Mouse (Mus musculus) spleen, postnatal 14 days (tissue): Measurements from ENCODE around the gene Runx1.

Experiments
- DNase-seq, 2 experiments: peaks; one replicate each; pipeline ENCODE4 v3.0.0; 2021 to 2022; ENCODE audit warnings: low spot score in 2 of 2

The Runx1 gene

DNA sequence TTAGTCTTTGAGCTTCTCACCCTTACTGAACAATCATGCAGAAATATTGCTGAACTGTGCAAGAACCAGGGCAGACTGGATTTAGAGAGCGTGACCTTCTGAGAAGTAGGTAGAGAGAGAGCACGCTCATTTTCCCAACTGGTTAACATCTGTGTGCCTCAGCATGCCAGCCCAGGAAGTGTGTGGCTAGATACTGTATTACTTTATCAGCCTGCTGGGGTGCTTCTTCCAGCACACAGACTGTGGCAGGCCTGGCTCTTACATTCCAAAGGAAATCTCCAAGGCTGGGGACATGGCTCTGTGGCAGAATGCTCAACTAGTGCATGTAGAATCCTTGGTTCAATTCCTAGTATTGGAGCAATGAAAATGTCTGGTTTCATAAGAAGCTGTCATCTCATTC, 78.9 kb downstream of the Runx1 start:
- no peak for DNase-seq

DNA sequence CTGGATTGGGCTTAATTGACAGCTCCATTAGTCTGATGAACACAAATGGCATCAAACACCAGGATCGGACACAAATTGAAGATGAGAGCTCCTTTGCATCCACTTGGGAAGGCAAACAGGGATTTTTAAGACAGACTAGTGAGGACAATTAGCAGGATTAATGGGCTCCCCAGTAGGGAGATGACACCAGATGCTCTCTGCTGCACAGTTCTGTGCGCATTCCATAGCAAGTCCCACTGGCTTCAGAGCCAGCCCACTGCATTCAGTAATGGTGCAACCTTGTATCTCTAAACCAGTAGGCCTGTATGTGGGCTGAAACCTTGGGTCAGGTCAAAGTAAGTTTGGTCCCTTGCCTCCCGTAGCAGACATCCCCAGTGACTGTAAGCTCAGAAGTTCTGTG, 80.7 kb downstream of the Runx1 start:
- no peak for DNase-seq

DNA sequence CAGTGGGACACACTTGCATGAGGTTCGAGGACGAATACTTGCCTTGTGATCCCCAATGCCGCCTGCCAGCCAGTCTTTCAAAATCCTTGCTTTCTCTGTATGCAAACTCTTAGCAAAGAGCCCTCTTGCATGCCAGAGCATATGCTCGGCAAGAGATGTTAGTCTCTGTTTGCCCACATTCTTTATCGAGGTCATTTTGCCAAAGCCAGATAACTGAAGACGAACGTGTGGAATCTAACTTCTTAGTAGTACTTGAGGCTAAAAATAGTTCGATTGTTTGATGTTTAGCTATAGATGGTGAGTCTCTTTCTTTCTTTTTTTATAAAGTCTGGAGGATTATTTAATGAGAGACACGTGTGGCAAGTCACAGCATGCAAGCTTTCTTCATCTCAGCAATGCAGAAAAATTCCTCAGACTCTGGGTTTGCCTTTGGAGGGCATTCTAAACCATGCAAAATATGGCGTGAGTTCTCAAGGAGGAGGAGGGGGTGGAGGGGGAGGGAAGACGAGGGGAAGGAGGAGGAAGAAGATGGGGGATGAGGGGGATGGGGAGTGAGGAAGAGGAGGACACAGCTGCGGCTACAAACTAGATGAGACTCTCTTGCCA, 81.7 kb downstream of the Runx1 start:
- DNase-seq, result no peak

DNA sequence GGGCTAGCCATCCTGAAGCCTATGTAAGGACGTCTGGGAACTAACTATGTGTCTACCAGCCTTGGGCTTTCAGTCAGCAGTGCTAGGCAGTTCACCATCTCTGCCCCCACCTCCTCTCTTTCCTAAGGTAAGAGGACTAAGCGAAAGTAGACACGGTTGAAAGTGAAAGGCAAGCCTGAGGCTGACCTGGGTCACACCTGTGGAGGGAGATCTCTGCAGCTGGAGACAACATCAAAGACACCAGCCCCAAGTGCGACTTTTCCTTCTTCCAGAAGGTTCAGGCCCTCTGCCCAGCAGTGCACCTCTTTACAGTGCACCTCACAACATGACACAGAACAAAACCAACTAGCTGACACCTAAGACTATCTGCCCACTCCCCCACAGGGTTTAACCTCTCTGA, 82.2 kb downstream of the Runx1 start:
- no peak for DNase-seq

DNA sequence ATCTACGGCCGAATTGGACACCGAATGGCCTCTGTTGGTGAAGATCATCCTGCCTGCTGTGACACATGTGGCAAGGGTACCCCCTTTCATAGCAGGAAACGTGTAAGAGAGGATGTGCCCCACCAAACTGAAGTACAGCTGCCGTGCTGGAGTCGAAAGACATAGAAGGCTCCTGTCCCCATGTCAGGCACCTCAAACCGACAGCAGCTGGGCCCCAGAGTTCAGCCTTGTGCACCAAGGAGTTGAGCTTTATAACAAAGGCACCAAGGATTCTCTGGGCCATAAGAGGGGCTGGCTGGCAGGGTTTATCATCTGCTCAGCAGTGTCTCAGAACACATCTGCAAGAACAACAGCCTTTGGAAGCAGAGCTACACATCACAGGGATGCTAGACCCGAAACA, 84.6 kb downstream of the Runx1 start:
- DNase-seq, result no peak

DNA sequence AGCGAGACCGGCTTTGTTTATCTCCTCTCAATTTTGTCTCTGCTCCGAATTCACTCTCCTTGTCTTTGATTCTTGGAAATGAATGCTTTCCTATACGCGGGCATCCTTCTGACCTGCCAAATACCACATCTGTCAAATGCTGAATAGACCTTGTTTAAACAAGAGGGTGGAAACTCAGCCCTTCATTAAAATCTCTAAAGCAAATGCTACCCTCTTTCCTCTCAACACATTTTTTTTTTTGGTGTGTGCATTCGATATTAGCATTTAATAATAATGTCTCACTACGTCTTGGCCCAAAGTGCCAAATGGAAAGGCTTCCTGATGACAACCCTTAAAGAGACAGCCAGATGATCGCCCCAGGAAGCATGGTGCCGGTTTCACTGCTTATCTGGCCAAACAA, 85.4 kb downstream of the Runx1 start:
- no peak for DNase-seq

DNA sequence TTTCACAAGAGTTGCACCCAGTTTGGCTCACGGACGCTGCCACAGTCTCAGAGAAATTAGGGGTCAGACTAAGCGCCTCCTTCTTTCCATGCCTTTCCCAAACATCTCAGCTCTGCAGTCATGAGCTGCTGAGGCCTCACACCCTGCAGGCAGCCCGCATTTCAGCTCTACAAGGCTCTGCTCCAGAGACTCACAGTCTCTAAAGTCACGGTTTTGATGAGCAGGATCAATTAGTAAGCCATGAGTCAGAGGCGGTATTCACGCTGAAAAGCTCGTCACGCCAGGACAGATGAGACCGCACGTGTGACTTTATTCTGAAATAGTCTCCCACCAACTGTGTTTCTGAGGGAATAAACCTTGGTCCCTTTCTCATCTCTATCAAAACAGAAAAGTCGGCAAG, 86.0 kb downstream of the Runx1 start:
- no peak for DNase-seq

DNA sequence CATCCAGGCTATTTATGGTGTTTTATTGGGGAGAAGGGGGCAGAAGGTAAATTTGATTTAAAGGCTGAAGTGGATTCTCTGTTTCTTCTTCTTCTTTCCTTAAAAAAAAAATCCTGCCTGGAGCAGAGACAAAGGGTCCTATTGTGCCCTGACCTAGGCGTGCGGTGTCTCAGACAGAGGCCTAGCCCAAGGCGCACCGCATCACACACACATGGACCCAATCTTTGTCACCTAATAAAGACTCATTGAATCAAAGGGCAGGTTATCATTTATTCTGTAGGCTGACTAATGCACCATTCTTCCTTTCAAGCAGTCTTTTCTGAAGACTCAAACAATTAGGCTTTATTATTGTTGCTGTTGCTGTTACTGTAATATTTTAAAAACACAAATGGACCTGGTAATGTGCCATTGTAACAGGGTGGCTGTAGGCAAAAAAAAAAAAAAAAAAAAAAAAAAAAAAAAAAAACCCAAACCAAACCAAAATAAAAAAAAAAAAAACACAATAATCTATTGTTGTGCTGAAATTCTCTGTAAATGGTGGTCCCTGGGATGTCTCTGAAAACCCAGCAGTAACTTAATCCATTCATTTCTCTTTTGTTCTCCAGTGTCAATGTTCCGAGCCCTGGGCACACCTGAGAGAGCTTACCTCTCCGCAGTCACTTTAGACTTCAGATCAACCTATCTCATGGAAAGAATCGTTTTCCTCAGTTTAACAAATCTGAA, 86.7 kb downstream of the Runx1 start:
- DNase-seq, result no peak

DNA sequence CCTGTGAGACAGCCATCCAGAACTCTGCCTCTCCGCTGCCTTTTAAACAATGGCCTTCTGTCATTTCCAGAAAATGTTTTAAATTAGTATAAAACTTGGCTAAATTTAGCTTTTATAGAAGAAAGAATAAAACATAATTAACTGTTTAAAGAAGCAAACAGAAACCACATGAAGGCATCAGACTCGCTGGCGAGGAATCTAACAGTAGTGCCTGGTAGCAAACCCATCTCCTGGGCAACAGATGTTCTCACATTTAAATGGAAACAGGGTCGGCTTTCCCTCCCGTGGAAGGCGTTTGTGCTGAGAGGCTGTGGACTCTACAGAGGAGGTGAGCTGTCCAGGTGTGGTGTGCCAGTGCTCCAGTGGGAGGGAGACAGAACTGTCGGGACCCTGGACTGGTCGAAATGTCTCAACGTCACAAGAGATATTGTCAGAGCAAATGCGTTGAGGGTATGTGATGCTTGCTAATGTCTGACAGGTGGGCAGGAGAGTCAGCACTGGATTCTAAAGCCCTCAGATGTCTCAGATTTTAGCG, 87.4 kb downstream of the Runx1 start:
- DNase-seq, result no peak

DNA sequence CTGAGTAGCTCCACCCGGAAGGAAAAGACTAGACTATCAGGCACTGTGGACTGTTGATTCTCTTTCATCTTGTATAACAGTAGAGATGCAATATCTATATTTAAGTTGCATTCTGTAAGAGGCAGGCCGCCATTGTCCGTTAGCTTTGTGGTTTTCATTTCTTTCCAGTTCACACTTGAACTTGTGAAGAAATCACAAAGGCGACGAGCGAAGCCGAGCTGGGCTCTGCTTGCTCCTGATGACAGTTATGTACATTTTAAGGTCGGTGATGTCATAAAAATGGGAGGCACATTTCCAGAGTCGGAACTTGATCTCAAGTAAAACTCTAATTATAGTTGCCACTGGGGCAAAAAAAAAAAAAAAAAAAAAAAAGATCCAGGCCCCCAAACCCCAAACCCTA, 99.1 kb downstream of the Runx1 start:
- DNase-seq, result no peak

DNA sequence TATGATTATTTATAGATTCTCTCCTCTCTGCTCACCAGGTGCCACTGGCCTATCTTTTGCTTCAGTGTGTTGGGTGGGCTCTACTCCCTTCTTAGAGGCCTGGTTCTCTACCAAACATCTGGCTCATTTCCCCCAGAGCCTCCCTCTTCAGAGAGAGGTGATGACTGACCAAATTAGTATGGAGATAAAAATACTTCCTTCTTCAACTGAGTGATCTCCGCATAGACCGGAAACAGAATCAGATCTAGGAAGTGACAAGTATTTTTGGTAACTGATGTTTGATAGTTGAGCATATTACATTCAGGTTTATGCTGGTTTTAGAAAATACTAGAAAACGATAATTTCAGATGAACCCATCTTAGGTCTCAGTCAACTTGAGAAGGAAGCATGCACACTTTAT, 101.4 kb downstream of the Runx1 start:
- DNase-seq, result no peak

DNA sequence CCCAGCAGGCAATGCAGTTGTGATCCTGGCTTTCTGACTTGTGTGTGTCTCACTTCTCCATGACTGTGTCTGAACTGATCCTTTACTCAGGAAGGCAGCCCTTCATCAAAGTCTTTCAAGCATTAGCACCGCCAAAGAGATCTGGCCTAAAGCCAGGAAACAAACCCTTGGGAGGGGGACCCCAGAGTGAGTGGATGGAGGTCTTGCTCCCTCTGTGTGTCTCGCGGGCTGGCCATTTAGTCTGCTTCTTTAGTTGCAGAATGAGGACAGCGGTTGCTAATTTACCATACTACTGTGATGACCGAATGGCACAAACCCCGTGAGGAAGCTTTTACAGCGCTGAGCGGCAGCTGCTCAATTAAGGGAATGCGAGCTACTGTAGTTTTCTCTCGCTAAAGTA, 105.3 kb downstream of the Runx1 start:
- DNase-seq, result no peak

DNA sequence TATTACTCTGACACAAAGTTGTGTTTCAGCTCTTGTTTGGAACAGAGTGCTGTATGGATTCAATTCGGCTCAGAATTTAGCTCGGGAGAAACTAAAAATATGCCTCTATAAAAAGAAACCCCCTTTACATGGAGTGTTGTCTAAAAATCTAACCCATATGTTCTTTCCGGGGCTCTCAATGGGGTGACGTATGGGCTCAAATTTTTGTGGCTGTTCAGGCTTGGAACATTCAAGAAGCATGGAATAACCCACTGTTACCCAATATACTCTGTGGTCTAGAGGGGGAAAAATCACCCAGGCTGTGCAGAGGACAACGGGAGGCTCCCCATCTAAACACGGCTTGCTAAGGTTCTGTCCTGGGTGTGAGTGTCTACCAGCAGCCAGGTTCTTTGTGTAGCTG, 106.2 kb downstream of the Runx1 start:
- no peak for DNase-seq

DNA sequence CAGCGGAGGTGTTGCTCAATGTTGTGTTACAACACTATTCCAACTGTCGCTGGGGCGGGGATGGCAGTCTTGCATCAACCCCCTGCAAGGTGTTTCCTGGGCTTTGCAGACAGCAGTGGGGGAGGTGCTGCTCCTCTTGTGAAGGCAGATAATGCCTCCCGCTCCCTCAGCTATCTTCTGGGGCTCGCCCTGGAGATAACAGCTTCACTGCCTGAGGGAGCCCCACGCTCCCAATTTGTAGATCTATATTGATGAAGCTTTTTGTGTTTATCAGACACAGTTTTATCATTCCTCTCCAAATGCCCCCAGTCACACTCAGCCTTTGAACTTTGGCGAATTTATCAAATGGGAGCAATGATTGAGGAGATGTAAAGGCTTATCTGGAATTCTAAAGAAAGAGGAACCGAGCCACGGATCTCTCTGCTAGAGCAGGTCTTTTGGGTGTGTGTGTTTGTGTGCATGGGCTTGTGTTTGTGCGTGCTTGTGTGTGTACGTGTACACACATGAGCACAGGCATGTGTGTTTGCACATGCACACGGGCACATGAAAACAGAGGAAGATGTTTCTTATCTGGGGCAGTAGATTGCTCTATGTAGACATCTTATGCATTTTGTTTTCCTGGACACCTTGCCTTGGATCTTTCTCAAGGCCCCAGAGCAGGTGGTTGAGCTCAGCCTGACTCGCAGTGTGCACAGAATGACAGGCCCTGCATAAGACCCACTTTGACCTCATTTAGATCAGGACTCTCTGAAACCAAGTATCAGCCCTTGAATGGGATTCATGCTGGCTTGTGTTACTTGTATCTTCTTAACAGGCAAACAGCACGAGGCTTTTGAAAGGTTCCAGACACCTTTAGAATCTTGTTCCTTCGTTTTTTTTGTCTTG, 110.1 kb downstream of the Runx1 start:
- peak; percentile 12 to 32 for DNase-seq

DNA sequence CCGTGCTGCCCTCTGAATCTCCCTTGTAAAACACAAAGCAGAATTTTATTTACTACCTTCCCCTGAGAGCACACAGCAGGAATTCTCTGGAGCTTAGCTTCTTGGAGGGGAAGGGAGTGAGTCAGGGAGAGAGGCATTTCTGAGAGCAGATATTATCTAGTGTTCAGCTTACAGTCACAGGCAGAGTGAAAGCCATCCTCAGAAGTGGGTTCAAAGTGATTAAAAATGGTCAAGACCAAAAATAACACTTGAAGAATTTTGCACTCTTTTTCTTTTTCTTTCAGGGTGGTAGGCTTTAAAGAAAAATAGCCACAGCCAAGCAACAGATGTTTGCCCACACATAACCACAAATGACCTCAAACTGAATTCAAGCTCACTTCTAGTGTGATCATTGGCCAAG, 115.8 kb downstream of the Runx1 start:
- DNase-seq, result no peak

DNA sequence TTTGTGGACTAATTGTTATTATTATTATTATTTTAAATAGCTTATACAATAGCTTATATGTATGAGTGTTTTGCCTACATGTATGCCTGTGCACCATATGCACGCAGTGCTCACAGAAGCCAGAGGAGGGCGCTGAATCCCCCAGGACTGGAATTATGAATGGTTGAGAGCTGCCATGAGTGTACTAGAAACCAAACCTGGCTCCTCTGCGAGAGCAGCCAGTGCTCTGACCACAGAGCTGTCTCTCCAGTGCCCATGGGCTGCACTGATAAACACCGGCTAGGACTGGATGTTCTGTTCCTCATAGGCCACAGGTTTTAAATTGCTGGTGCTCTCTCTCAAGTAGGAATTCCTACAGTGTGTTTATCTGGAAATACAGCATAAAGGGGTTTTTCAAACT, 117.2 kb downstream of the Runx1 start:
- DNase-seq, result peak in 1 of 2 experiments; percentile 17

DNA sequence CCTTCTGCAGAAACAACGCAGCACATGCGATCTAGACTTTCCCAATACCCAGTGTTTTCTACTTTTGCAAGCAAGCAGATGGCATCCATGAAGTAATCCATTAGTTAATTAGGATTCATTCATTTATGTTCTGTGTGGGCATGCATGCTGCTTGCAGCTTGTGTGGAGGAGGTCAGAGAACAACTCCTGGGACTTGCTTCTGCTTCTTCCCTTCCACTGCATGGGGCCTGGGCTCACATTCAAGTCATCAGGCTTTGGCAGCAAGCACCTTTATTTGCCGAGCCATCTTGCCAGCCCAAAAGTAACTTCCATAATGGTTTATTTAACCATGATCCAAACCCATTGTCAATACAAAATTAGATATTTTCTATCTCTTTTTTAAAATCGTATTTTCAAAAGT, 118.2 kb downstream of the Runx1 start:
- DNase-seq, result no peak

DNA sequence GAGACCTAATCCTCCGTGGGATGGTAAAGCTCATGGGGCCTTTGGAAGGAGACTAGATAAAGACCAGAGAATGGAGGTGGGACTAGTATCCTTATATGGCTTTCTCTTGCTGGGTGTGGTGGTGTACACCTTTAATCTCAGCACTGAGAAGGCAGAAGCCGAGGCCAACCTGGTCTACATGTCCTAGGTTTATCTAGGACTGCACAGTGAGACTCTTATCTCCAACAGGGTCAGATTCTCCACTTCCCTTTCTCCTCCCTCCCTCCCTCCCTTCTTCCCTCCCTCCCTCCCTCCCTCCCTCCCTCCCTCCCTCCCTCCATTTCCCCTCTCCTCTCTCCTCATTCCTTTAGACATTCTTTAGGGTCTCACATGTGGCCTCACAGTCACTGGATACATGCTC, 118.8 kb downstream of the Runx1 start:
- no peak for DNase-seq

DNA sequence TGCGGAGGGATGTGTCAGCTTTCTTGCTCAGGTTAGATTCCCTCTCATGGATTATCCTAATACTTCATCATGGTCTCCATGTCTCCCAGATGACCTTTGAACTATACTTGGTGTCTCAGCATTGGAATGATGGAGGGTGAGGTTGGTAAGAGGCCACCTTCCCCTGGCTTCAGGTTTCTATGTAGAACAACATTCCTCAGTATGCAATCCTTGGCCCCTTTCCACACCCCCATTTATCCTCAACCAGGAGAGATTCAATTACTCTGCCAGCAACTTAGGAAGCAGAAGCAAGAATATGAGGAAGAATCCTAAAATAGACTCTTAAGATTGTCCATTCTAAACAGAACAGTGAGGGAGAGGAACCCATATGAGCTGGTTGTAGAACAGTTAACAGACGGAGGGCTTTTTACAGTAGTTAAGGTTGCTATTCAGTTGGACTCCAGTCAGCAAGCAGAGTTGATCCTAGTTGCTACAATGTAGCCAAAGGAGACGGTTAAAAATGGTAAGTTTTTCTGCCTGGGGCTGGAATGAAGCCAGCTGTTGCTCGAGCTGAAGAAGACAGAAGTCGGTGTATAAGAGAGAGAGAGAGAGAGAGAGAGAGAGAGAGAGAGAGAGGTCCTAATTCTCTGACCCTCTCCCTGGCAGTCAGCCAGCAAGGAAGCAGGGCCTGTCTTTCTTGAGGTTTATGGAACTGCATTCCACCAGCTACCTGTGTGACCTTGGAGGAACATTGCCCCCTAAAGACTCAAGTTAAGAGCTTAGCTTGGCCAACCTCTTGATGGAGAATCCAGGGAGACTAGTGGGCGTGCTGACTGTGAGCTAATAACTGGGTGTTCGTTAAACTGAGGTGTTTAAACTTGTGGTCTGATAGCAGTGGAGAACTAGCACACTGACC, 120.1 kb downstream of the Runx1 start:
- DNase-seq, result no peak

DNA sequence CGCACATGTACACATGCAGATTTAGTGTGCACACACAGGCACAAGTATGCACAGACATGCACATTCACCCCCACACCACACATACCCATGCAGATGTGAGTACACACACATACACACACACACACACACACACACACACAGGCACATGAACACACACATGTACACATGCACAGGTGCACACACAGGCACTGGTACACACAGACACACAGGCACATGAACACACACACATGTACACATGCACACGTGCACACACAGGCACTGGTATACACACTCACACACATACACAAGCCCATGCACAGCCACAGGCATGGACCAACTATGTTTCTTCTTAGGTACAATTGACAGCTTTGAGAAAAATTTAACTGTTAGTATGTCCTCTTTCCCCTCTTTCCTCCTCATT, 122.1 kb downstream of the Runx1 start:
- no peak for DNase-seq

DNA sequence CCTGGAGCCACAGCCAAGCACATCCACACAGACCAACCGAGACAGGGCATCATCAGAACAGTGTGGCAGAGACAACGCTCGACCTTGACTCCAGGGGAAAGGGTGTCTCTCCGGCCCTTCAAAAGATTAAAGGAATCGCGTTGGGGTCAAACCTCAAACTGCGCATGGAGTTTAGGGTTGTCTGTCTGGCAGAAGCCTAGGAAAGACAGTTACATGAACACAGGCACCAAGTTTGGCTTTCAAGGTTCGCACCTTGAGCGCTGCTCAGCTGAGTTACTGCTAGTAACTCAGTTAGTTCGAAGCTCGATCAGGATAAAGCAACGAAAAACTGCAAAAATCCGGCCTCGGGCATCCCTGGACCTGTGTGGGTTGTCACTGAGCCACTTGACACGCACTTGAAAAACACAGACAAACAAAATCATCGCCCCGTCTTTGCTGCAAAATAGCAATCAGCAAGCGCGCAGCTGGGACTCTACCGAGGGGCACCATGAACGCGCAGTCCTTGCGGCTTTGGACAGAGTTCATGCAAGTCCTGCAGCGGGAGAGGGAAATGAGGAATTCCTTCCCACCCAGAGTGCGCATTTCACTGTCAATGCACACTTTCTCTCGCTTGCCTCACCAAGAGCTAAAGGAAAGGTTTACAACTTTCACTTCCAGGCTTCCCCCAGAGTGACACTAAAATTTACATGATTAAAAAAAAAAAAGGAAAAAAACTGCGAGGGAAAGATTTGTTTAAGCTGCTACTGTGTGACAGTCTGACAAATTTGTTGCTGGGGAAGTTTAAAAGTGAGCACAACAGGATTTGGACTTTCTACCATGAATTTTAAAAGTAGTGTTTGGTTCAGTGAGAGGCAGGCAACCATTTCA, 126.2 kb downstream of the Runx1 start:
- DNase-seq, result no peak
